Mouse (Mus musculus): ENCODE measurements around the gene Clic5.

DNA sequence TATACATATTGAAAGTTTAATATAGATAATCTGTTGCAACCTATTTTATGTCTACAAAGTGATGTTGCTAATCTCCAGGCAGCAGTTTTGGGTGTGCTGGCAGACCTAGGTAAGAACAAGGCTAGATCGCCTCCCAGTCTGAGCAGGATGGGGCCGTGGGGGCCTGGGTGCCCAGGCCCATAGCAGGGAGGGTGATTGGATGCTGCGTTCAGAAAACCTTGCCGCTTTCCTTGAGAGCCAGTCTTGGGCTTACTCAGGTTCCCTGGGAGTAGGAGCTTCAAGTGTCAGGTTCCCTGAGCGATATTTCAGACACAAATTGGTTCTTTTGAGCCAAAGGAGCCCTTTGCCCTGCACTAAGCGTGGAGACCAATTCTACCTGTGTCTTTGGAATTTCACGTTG lies 1.9 kb downstream of the Clic5 start:
- TF ChIP-seq CTCF (IDR thresholded peaks at IDR 0.05; ENCODE audit: low read depth, low read length): no peak
- no peak for TF ChIP-seq POLR2A (IDR thresholded peaks at IDR 0.05; ENCODE audit: extremely low read depth, insufficient read depth, low read length)
